Mouse (Mus musculus) cerebellum, adult 9-10 months (tissue): Measurements from ENCODE around the gene Krtap5-5.
A peak's percentile ranks its signal among the peaks of the same experiment; 100 is the strongest.
"Not testable (repeated sequence)": the region's sequence is repeated elsewhere in the genome, so short reads cannot be mapped to it uniquely, and the experiment has no call there.

Source experiments
- DNase-seq: peaks from one replicate; pipeline ENCODE4 v3.0.0; 2022

The Krtap5-5 gene

DNA sequence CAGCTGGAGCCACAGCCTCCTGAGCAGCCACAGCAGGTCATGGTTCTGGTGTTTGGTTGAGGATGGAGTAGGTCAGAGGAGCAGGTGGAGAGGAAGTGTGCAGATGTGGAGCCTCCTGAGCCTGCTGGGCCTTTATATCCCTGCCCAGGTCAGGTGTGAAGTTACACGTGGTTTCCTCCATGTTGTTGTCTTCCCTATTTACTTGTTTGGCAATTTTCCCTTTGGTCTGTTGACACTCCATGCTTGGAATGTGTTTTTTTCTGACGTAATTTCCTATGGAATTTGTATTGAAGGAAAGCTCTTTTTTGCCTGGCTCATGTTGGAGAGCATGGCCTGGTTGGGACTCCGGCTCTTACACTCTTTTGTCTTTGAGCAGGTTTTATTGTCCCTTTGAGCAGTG is at the start of gene Krtap5-5:
Gene Krtap5-5 (minus strand): TSS at position 101 of the 400 bp plus-strand sequence.
- not testable (repeated sequence) for DNase-seq

GRCm38 (mm10) chr7:142279291-142279690 is 49.5 kb upstream of the Krtap5-5 start:
- not testable (repeated sequence) for DNase-seq

DNA sequence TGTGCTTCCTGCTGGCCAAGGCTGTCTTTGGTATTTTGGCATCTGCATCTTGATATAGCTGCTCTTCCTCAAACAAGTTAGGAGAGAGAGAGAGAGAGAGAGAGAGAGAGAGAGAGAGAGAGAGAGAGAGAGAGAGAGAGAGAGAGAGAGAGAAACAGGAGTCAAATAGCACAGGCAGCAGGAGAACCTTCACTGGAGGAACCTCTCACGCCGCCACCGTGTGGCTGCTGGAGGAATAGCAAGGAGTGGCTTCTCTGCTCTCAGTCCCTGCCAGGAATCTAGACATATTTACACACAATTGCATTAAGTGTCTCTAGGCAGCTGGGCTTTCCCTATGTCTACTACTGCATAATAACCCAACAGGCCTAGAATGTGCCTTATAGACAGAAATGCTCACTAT is 48.4 kb upstream of the Krtap5-5 start:
- DNase-seq = peak; percentile 60

DNA sequence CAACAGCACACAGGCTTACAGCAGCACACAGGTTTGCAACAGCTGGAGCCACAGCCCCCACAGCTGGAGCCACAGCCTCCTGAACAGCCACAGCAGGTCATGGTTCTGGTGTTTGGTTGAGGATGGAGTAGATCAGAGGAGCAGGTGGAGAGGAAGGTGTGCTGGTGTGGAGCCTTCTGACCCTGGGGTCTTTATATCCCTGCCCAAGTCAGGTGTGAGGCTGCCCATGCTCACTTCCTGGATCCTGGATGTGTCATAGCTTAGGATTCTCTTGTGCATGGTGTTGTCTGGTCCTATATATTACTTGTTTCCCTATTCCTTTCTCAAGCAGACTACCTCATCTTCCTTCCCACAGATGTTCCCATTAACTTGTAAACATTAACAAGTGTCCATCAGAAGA is 44.5 kb upstream of the Krtap5-5 start, which contains the start of gene Gm4559:
Gene Gm4559 (minus strand): TSS at position 101 of the 400 bp plus-strand sequence.
- not testable (repeated sequence) for DNase-seq

DNA sequence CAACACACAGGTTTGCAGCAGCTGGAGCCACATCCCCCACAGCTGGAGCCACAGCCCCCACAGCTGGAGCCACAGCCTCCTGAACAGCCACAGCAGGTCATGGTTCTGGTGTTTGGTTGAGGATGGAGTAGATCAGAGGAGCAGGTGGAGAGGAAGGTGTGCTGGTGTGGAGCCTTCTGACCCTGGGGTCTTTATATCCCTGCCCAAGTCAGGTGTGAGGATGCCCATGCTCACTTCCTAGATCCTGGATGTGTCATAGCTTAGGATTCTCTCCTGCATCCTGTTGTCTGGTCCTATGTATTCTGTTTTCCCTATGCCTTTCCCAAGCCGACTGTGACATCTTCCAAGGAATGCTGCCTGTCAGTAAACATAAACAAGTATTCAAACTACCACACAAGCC is 28.5 kb upstream of the Krtap5-5 start, which contains the start of gene Gm2431:
Gene Gm2431 (minus strand): TSS at position 101 of the 400 bp plus-strand sequence.
- not testable (repeated sequence) for DNase-seq

DNA sequence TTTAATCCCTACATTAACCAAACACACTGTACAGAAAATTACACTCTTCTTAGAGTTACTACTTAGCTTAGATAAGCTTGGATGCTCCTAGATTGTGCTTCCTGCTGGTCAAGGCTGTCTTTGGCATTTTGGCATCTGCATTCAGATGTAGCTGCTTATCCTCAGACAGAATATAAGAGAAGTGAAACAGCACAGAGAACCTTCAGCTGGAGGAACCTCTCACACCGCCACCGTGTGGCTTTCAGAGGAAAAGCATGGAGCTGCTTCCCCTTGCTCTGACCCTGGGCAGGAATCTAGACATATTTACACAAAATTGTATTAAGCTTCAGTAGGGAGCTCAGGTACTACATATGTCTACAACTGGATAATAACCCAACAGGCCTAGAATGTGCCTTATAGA is 25.7 kb upstream of the Krtap5-5 start:
- DNase-seq = peak; percentile 17

- DNase-seq = peak; percentile 7
Observed at GRCm38 (mm10) chr7:142249824-142250223, 20.1 kb upstream of the Krtap5-5 start.

- no peak for DNase-seq
Observed at GRCm38 (mm10) chr7:142240978-142241377, 11.2 kb upstream of the Krtap5-5 start, which contains the start of gene Gm40460. Gene Gm40460 (minus strand): TSS chr7:142241078.

- DNase-seq = no peak
Observed at GRCm38 (mm10) chr7:142231540-142231939, 1.8 kb upstream of the Krtap5-5 start.

GRCm38 (mm10) chr7:142224518-142224917 is 5.3 kb downstream of the Krtap5-5 start:
- DNase-seq = no peak

DNA sequence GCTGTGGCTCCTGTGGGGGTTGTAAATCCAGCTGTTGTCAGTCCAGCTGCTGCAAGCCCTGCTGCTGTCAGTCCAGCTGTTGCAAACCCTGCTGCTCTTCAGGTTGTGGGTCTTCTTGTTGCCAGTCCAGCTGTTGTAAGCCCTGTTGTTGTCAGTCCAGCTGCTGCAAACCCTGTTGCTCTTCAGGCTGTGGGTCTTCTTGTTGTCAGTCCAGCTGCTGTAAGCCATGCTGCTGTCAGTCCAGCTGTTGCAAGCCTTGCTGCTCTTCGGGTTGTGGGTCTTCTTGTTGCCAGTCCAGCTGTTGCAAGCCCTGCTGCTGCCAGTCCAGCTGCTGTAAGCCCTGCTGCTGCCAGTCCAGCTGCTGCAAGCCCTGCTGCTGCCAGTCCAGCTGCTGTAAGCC is 17.6 kb downstream of the Krtap5-5 start:
- DNase-seq = not testable (repeated sequence)

DNA sequence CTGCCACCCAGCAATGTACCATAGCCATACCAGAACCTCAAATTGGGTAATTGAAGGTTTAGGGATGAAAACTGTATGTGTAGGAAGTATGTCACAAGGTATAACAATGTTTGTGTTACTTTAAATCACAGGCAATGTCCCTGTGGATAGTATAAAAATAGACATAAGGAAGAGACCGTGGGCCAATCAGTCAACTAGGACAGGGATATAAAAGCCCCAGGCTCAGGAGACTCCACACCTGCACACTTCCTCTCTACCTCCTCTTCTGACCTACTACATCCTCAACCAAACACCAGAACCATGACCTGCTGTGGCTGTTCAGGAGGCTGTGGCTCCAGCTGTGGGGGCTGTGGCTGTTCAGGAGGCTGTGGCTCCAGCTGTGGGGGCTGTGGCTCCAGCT is 18.2 kb downstream of the Krtap5-5 start, which contains the start of gene Gm7579:
Gene Gm7579 (plus strand): TSS at position 301 of the 400 bp plus-strand sequence.
- no peak for DNase-seq

- not testable (repeated sequence) for DNase-seq
Observed at GRCm38 (mm10) chr7:142206891-142207290, 22.9 kb downstream of the Krtap5-5 start.

DNA sequence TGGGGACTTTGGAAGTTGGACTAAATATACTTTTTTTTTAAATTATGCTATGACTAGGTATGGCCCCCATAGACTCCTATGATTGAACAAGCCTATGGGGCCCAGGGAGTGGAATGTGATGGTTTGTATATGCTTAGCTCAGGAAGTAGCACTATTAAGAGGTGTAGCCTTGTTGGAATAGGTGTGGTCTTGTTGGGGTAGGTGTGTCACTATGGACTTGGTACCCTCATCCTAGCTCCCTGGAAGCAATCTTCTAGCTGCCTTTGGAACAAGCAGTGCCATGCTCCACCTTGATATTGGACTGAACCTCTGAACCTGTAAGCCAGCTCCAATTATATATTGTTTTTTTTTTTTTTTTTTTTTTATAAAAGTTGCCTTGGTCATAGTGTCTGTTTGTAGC is 24.3 kb downstream of the Krtap5-5 start:
- no peak for DNase-seq

GRCm38 (mm10) chr7:142201064-142201463 is 28.7 kb downstream of the Krtap5-5 start, which contains the start of gene Krtap5-3:
Gene Krtap5-3 (plus strand): TSS chr7:142201364.
- DNase-seq = no peak

DNA sequence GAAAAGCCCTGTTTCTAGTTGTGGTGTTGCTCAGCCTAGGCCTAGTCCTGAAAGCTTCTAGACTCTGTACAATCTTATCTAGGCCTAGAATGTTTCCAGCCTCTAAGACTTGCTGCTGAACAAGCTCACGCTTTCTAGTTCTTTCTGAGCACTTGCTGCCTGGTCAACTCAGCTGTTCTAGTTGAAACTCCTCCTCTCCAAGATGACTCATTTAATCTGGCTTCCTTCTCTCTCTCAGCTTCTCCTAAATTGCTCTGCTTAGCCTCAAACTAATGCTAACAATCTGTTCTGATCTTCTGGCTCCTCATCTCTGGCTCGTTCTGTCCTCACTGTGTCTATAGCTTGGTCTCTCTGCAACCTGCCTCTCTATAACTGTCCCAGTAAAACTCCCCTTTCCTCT is 31.0 kb downstream of the Krtap5-5 start:
- no peak for DNase-seq

GRCm38 (mm10) chr7:142190289-142190688 is 39.5 kb downstream of the Krtap5-5 start, which contains the start of gene Gm10153:
Gene Gm10153 (minus strand): TSS chr7:142190389.
- no peak for DNase-seq

DNA sequence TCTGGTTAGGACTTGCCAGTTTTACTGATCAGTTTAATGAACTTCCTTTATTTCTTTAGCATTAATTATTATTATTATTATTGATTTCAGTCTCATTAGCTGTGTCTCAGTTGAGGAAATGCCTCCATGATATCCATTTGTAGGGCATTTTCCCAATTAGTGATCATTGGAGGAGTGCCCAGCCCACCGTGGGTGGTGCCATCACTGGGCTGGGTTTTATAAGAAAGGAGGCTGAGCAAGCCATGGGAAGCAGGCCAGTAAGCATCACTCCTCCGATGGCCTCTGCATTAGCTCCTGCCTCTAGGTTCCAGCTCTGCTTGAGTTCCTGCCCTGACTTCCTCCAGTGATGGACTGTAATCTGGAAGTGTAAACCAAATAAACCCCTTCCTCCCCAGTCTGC is 41.6 kb downstream of the Krtap5-5 start:
- DNase-seq = no peak

DNA sequence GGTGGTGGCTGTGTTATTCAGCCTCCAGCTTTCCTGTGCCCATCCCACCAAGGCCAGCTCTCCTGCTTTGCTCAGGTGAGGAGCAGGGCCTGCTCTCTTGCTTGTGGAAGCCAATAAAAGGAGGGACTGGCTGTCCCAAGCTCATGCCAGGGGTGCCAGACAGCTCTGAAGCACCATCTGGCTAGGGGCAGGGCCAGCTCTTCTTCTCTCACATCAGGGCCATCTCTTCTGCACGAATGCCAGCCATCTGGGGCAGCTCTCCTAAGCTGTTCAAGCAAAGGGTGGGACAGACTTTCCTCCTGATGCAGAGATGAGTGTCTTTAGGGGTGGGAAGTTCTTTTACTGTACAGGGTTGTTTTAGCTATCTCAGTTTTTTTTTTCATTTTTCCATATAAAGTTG is 48.8 kb downstream of the Krtap5-5 start:
- DNase-seq = no peak
